Comparison of ENCODE assay signal across 8 mouse cellular contexts in the genomic region with DNA sequence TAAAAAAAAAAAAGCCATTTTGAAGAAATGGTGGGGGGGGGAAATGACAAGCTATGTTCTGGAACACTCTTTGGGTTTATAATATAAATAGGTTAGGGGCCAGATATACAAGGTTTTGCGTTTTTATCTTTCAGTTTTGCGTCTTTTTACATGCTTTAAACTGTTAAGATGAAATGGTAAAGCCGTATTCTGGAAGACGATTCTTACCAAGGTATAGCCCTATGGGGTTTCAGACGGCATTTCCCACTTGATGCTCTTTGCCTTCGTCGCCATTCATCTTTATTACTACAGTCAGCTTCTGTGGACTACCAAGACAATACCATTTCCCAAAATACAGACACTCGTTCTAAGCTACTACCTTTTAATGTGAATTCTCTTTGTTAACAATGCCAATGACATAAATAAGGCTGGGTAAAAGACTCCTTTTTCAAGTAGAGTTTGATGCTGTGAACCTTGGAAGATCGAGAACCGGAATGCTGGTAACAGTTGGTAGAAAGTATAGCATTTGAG. TPM values are rescaled to one million over a fixed set of nuclear protein-coding genes. Genes with fewer than 3 reads are reported as not detected.
DNase-seq lines count a peak whose midpoint lies in the region; ATAC-seq and TF ChIP-seq lines count a peak whose summit lies in the region.

No protein-coding gene starts in this region.

- TF ChIP-seq EP300 in heart, adult 2 months (IDR thresholded peaks at IDR 0.05; ENCODE audit: insufficient read depth, low read depth, low read length) = no peak

- H3K27ac ChIP-seq in heart, adult 2 months = no peak overlapping the region
- peak overlapping the region; percentile 97 for H3K27ac ChIP-seq in forebrain, embryonic 10.5 days
- peak overlapping the region; percentile 98; the same call in 1 of the 2 replicates for H3K27ac ChIP-seq in liver, embryonic 15.5 days (replicated peaks)

- no peak for ATAC-seq in liver, embryonic 15.5 days (ENCODE audit: insufficient read depth)
- ATAC-seq in megakaryocyte-erythroid progenitor cell, adult 5-6 weeks (replicated peaks; ENCODE audit: low FRiP score, low TSS enrichment, poor library complexity, severe bottlenecking) = no peak

- H3K9me3 ChIP-seq in forebrain, embryonic 10.5 days = peaks cover 9% of the 10 kb centered on the region; the same call in 1 of the 2 replicates
- H3K9me3 ChIP-seq in liver, embryonic 15.5 days (replicated peaks) = no peaks in the 10 kb centered on the region

- WGBS in heart, adult 2 months = 34% methylated on average over 10 of the region's 10 CpGs
- WGBS in forebrain, embryonic 10.5 days = 22% methylated on average over 10 of the region's 10 CpGs
- 30% methylated on average over 10 of the region's 10 CpGs for WGBS in liver, embryonic 15.5 days (ENCODE audit: insufficient replicate concordance)

- H3K9ac ChIP-seq in heart, adult 2 months (ENCODE audit: low read depth, low read length) = peak overlapping the region; percentile 30; the same call in 1 of the 2 replicates
- peak overlapping the region; percentile 93 for H3K9ac ChIP-seq in liver, embryonic 15.5 days

- H3K4me1 ChIP-seq in heart, adult 2 months (ENCODE audit: control insufficient read depth, insufficient read depth, low read length) = peaks cover 2% of the 10 kb centered on the region
- peaks cover 26% of the 10 kb centered on the region for H3K4me1 ChIP-seq in forebrain, embryonic 10.5 days
- H3K4me1 ChIP-seq in liver, embryonic 15.5 days (replicated peaks) = peaks cover 25% of the 10 kb centered on the region

- H3K27me3 ChIP-seq in heart, adult 2 months (ENCODE audit: control insufficient read depth, insufficient read depth, low read length) = no peaks in the 10 kb centered on the region
- H3K27me3 ChIP-seq in forebrain, embryonic 10.5 days (ENCODE audit: poor library complexity, severe bottlenecking) = no peaks in the 10 kb centered on the region
- H3K27me3 ChIP-seq in liver, embryonic 15.5 days = no peaks in the 10 kb centered on the region

- no peak for TF ChIP-seq POLR2A in heart, adult 2 months (IDR thresholded peaks at IDR 0.05; ENCODE audit: insufficient read depth, low read depth, low read length)

- TF ChIP-seq CTCF in heart, adult 2 months (IDR thresholded peaks at IDR 0.05) = no peak

- H3K79me2 ChIP-seq in heart, adult 2 months (replicated peaks; ENCODE audit: control insufficient read depth, insufficient read depth, low read length) = peaks cover 3% of the 10 kb centered on the region; the same call in 1 of the 2 replicates

- peak overlapping the region; percentile 76 for H3K4me3 ChIP-seq in heart, adult 2 months
- H3K4me3 ChIP-seq in forebrain, embryonic 10.5 days = peak overlapping the region; percentile 91
- H3K4me3 ChIP-seq in liver, embryonic 15.5 days (replicated peaks) = peak overlapping the region; percentile 96

- H3K4me2 ChIP-seq in liver, embryonic 15.5 days = peak overlapping the region; percentile 91

- peaks cover 5% of the 10 kb centered on the region for H3K36me3 ChIP-seq in heart, adult 2 months (ENCODE audit: control insufficient read depth, insufficient read depth, low read length)
- peaks cover 14% of the 10 kb centered on the region for H3K36me3 ChIP-seq in forebrain, embryonic 10.5 days (replicated peaks)
- H3K36me3 ChIP-seq in liver, embryonic 15.5 days (replicated peaks) = no peaks in the 10 kb centered on the region

- DNase-seq in heart, adult 2 months = no peak
- no peak for DNase-seq in heart, postnatal 14 days
- peak; percentile 57 for DNase-seq in A20 (ENCODE audit: low read depth, low spot score)
- DNase-seq in forebrain, embryonic 10.5 days (ENCODE audit: extremely low spot score, low spot score) = no peak
- DNase-seq in cerebellum, adult 8-10 months = no peak
- DNase-seq in kidney, postnatal 14 days = no peak

- intact Hi-C loops in heart, adult 2 months (cut with DNase I) = loop anchor here (2.0 to 5.0 kb wide), 4 partner anchors 76 to 563 kb away; no protein-coding TSS in a partner anchor
- intact Hi-C loops in heart, postnatal 14 days (cut with DNase I) = loop anchor here (5.0 kb wide), 3 partner anchors 121 to 561 kb away; a partner anchor contains a TSS

RNA-seq across cellular contexts. Expression of a gene that starts 1.6 kb away (rescaled TPM):
- total RNA-seq in heart, adult 2 months (2021) = 10 to 100 TPM in 1 of 2 experiments, 1 to 10 TPM in 1; 9.5 to 12.9 TPM
- 5.9 and 13.4 TPM in 2 replicates for polyA plus RNA-seq in heart, adult 2 months (2012; rRNA removed)
- 10 to 100 TPM; 20.9 to 23.8 TPM for total RNA-seq in heart, postnatal 14 days (2021)
- 11.6 and 13.9 TPM in 2 replicates for polyA plus RNA-seq in forebrain, embryonic 10.5 days (2016; fragmentation: Nextera tagmentation; extraction: Ambion mirVana)
- 3.1 and 4.4 TPM in 2 replicates for polyA plus RNA-seq in liver, embryonic 15.5 days (2015; fragmentation: Nextera tagmentation; extraction: Ambion mirVana)
- 34.7 and 37.4 TPM in 2 replicates for total RNA-seq in megakaryocyte-erythroid progenitor cell, adult 5-6 weeks (2014; fragmentation: Nextera tagmentation)
- total RNA-seq in megakaryocyte-erythroid progenitor cell, adult 5-6 weeks (2017) = 21.9 and 25.6 TPM in 2 replicates
